Mouse (Mus musculus) cerebellum, postnatal 10 days (tissue): Measurements from ENCODE around the gene Pef1.
A peak's percentile ranks its signal among the peaks of the same experiment; 100 is the strongest.

Experiments
- DNase-seq, 2 experiments: peaks; one replicate each; pipeline ENCODE4 v3.0.0; 2021; ENCODE audit warnings: mixed read lengths in 2 of 2

Pef1 gene

GRCm38 (mm10) chr4:130102111-130102651 is at the start of gene Pef1:
Gene Pef1, plus strand, starts transcription at chr4:130102558.
- DNase-seq = peak; percentile 49 to 54

GRCm38 (mm10) chr4:130053111-130053510 is 49.2 kb upstream of the Pef1 start:
- DNase-seq = peak; percentile 68 to 75

GRCm38 (mm10) chr4:130054727-130055126 is 47.6 kb upstream of the Pef1 start:
- peak in 1 of 2 experiments; percentile 59 for DNase-seq

- no peak for DNase-seq
These were observed 47.0 kb upstream of the Pef1 start for GRCm38 (mm10) chr4:130055160-130056010.

- no peak for DNase-seq
These were observed 46.4 kb upstream of the Pef1 start for GRCm38 (mm10) chr4:130056011-130056322.

- DNase-seq = no peak
These were observed 45.9 kb upstream of the Pef1 start for GRCm38 (mm10) chr4:130056471-130056870.

GRCm38 (mm10) chr4:130060937-130061336 is 41.4 kb upstream of the Pef1 start:
- DNase-seq = no peak

- peak; percentile 49 to 53 for DNase-seq
These were observed 39.2 kb upstream of the Pef1 start for GRCm38 (mm10) chr4:130063191-130063590.

- peak; percentile 63 to 72 for DNase-seq
These were observed 35.5 kb upstream of the Pef1 start for GRCm38 (mm10) chr4:130066816-130067215.

GRCm38 (mm10) chr4:130070523-130070922 is 31.8 kb upstream of the Pef1 start:
- DNase-seq = no peak

GRCm38 (mm10) chr4:130071758-130072157 is 30.6 kb upstream of the Pef1 start:
- DNase-seq = no peak

- DNase-seq = peak; percentile 56 to 60
These were observed 29.0 kb upstream of the Pef1 start for GRCm38 (mm10) chr4:130073367-130073766.

- peak; percentile 66 to 77 for DNase-seq
These were observed 27.4 kb upstream of the Pef1 start for GRCm38 (mm10) chr4:130074761-130075515.

- DNase-seq = peak; percentile 92 to 95
These were observed 25.5 kb upstream of the Pef1 start for GRCm38 (mm10) chr4:130076856-130077255.

- peak; percentile 91 to 96 for DNase-seq
These were observed 23.4 kb upstream of the Pef1 start for GRCm38 (mm10) chr4:130078816-130079485.

- DNase-seq = peak in 1 of 2 experiments; percentile 57
These were observed 22.8 kb upstream of the Pef1 start for GRCm38 (mm10) chr4:130079521-130079920.

GRCm38 (mm10) chr4:130081345-130082190 is 20.8 kb upstream of the Pef1 start:
- peak; percentile 97 to 98 for DNase-seq

- peak; percentile 82 to 87 for DNase-seq
These were observed 20.1 kb upstream of the Pef1 start for GRCm38 (mm10) chr4:130082211-130082610.

- peak; percentile 63 to 68 for DNase-seq
These were observed 17.9 kb upstream of the Pef1 start for GRCm38 (mm10) chr4:130084331-130084945.

GRCm38 (mm10) chr4:130085246-130085820 is 17.0 kb upstream of the Pef1 start:
- DNase-seq = peak; percentile 60 to 63

GRCm38 (mm10) chr4:130087293-130087692 is 15.1 kb upstream of the Pef1 start:
- DNase-seq = peak; percentile 97 to 99
